In the genomic region with DNA sequence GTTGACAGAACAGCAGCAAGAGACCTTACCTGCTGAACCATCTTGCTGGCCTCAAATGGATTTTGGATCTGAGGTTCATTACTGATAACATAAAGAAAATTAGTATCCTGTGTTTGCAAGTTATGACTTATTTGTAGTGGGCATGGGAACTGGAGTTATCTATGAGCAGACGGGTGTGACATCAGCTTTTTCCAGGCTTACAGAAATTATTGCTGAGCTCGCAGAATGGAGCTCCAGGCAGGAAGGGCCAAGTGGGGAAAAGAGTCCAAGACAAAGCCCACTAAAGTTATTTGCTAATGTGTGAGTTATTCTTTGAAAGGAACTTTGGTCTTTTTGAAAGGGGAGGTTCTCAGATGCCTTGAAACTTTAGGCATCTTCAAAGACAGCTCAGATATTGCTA, we compare ENCODE assay signal across 25 mouse cellular contexts.
"Had no signal": no experiment of that assay in that cellular context is flagged by ENCODE, and none has a peak within 500 bp of the region (broad histone marks: within the 10 kb centered on the region; RNA-seq: fewer than 3 reads in every experiment).

No protein-coding gene starts in this region.

- H3K4me3 ChIP-seq: embryonic facial prominence, embryonic 10.5 days; embryonic facial prominence, embryonic 12.5 days; embryonic facial prominence, embryonic 13.5 days; embryonic facial prominence, embryonic 15.5 days; erythroblast, embryonic 14.5 days; forebrain, embryonic 10.5 days; forebrain, embryonic 12.5 days; forebrain, embryonic 13.5 days; forebrain, embryonic 15.5 days; gastrocnemius, adult 2 months; heart, adult 2 months had no signal

- H3K27ac ChIP-seq: embryonic facial prominence, embryonic 10.5 days; embryonic facial prominence, embryonic 12.5 days; embryonic facial prominence, embryonic 13.5 days; embryonic facial prominence, embryonic 15.5 days; forebrain, embryonic 10.5 days; forebrain, embryonic 12.5 days; forebrain, embryonic 13.5 days; forebrain, embryonic 15.5 days; gastrocnemius, adult 2 months; heart, adult 2 months had no signal

- H3K36me3 ChIP-seq: embryonic facial prominence, embryonic 10.5 days; embryonic facial prominence, embryonic 12.5 days; embryonic facial prominence, embryonic 13.5 days; embryonic facial prominence, embryonic 15.5 days; forebrain, embryonic 10.5 days; forebrain, embryonic 12.5 days; forebrain, embryonic 15.5 days had no signal

- H3K27me3 ChIP-seq: embryonic facial prominence, embryonic 12.5 days; embryonic facial prominence, embryonic 13.5 days; embryonic facial prominence, embryonic 15.5 days; forebrain, embryonic 12.5 days; forebrain, embryonic 13.5 days; forebrain, embryonic 15.5 days had no signal

- H3K4me1 ChIP-seq: embryonic facial prominence, embryonic 10.5 days; embryonic facial prominence, embryonic 12.5 days; forebrain, embryonic 10.5 days; forebrain, embryonic 12.5 days; forebrain, embryonic 13.5 days; forebrain, embryonic 15.5 days had no signal

- ATAC-seq: forebrain, embryonic 13.5 days; forebrain, embryonic 14.5 days; forebrain, embryonic 15.5 days; forebrain, embryonic 16.5 days; forebrain, postnatal 0 days had no signal

- H3K9ac ChIP-seq: embryonic facial prominence, embryonic 12.5 days; embryonic facial prominence, embryonic 13.5 days; embryonic facial prominence, embryonic 15.5 days; forebrain, embryonic 12.5 days; forebrain, embryonic 13.5 days; forebrain, embryonic 15.5 days; forebrain, postnatal 0 days had no signal

- DNase-seq: cerebellum, adult 9-10 months; cerebellum, adult 9-11 months; cerebellum, postnatal 10 days; cerebellum, postnatal 14 days; cerebellum, postnatal 25 days; cerebellum, postnatal 36 days; embryo, embryonic 11 days; forebrain, postnatal 0 days; gastrocnemius, adult 2 months; gastrocnemius, postnatal 10 days; gastrocnemius, postnatal 14 days; gastrocnemius, postnatal 25 days; gastrocnemius, postnatal 36 days; heart, adult 2 months had no signal

- H3K4me2 ChIP-seq: embryonic facial prominence, embryonic 12.5 days; embryonic facial prominence, embryonic 13.5 days; embryonic facial prominence, embryonic 15.5 days; forebrain, embryonic 12.5 days; forebrain, embryonic 13.5 days; forebrain, embryonic 15.5 days had no signal

- H3K9me3 ChIP-seq: embryonic facial prominence, embryonic 10.5 days; embryonic facial prominence, embryonic 12.5 days; embryonic facial prominence, embryonic 13.5 days; embryonic facial prominence, embryonic 15.5 days; forebrain, embryonic 10.5 days; forebrain, embryonic 12.5 days; forebrain, embryonic 13.5 days; forebrain, embryonic 15.5 days had no signal
